Mouse (Mus musculus): ENCODE data around the gene Myh10.

The Myh10 gene

DNA sequence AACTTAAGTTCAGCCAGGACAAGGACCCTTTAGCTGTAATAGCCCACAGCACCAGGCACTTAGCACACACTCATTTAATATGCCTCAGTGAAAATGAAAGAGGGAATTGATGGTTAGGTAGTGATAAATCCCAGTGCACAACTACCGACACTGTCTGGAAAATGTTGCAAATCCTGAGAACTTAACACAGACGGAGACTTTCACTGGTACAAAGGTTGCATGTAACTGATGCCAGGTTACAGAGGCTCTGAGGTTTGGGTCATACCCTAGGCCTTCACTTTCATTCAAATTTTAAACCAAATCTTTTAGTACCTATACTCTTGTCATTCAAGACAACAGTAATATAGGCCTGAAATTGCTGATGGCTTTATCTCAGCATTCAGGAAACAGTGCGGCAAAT, 166.0 kb downstream of the Myh10 start:
- no peak for ATAC-seq (ENCODE audit: low TSS enrichment)

DNA sequence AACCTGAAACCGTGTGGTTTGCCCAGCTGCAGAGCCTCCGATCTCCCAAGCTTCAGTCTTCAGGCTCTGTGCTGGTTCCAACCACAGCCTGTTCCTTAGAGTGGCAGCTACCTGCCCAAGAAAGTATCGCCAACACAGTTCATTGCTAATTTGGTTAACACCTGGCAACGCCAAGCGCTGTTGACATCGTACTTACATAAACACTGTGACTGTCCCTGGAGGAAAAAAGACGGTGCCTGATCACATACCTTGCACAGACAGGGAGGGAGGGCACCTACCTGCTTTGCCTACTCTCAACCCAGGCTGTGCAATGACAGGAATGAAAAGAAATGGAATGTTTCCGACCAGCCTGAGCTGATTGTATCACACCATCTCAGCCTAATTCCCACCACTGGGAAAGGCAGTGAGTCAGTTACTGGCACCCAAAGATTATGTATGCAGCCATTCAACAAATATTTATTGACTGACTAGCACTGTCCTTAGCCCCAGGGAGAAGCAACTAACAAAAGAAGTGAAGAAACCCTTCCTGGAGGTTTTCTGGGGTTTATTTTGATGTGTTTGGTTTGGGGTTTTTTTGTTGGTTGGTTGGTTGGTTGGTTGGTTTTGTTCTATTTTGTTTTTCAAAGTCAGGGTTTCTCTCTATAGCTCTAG, 168.7 kb downstream of the Myh10 start:
- ATAC-seq (ENCODE audit: low TSS enrichment), result no peak

DNA sequence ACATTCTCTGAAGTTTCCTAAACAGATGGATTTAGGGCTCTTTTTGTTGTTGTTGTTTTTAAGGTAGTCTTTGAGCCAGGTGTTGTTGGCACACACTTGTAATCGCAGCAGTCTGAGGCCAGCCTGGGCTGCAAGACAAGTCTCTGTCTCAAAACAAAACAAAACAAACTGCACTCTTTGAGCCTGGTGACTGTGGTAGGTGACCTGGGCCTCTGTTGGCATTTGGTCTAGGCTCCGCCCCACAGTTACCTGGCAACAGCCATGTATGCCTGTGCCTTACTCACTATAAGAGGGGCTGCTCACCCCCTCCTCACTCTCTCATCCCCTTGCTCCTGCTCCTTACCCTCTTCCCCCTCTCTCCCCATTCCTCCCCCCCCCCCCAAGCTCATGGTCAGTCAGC, 170.9 kb downstream of the Myh10 start:
- no peak for ATAC-seq (ENCODE audit: low TSS enrichment)

DNA sequence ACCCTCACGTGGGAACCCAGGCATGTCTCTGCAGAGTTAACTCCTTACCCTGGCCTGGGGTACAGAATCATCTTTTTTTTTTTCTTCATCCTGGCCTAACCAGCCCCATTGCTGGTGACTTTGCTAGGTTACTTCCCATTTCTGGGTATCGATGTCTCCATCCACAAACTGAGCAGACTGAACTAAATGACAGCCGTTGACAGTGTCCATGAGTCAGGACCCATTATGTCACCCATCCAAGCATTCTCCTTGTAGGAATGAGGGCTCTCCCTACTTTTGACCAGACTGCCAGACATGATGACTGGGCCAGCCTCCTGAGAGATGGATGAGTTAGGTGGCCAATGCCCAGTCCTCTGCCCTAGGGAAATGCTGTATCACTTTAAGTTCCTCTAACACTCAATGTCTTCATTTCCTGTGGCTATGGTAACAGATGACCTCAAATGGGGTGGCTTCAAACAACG, 172.3 kb downstream of the Myh10 start:
- ATAC-seq (ENCODE audit: low TSS enrichment), result no peak

DNA sequence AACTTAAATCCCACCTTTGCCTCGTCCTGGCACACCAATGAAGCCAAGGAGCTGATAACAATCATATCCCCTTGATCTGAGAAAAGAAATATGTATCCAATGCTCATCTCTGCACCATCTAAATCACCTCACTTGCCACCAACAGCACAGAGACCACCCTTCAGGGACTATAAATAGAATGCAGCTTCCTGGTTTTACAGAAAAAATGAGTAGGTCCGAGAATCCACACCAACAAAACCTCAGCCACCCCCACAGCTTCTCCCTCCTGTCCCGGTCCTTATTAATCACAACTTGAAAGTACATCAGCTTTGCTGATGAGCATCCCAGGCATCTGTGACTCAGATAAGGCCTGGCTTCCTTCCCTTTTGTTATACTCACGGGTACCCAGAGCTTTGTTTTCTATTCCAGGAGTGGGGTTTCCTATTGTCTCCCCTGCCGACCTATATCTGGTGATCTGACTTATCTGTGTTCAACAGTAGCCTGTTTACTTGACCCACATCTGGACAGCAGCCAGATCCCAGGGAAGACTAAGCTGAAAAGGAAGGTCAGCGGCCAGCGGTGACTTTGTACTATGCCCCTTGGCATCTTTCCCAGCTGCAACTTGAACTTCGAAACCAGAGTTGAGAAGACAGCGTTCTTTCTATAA, 173.3 kb downstream of the Myh10 start:
- no peak for ATAC-seq (ENCODE audit: low TSS enrichment)
